Mouse (Mus musculus) CD4-positive, CD25-positive, alpha-beta regulatory T cell (primary cell): ENCODE results near the gene Scgb1b17. TPM values are rescaled to one million over a fixed set of nuclear protein-coding genes. Genes with fewer than 3 reads are reported as not detected.

Source experiments
- polyA plus RNA-seq: library from polyadenylated mRNA; unstranded; fragments of 100-300 nt; shearing (Covaris generic); gene quantifications from one replicate; pipeline ENCODE4 v1.2.1, GENCODE M21; 2017

Scgb1b17 gene
- polyA plus RNA-seq, result not detected

GRCm38 (mm10) chr7:33063149-33063548 lies at the start of gene Scgb1b17:
Gene Scgb1b17, plus strand, starts transcription at chr7:33063449.

GRCm38 (mm10) chr7:33056461-33056860 lies 6.8 kb upstream of the Scgb1b17 start, which contains the start of gene Scgb2b17:
Gene Scgb2b17, minus strand, starts transcription at chr7:33056561.

Other genes with a start within 250 kb of the Scgb1b17 start
- gene Scgb2b15, start 233.8 kb upstream of the Scgb1b17 start, polyA plus RNA-seq, result not detected
- gene Scgb1b15, start 226.9 kb upstream of the Scgb1b17 start, polyA plus RNA-seq, result not detected
- not detected for gene Scgb2b17, start 6.9 kb upstream of the Scgb1b17 start, polyA plus RNA-seq
- not detected for gene Scgb2b18, start 110.4 kb downstream of the Scgb1b17 start, polyA plus RNA-seq
- not detected for gene Scgb1b18, start 122.1 kb downstream of the Scgb1b17 start, polyA plus RNA-seq
- not detected for gene Scgb2b19, start 216.9 kb downstream of the Scgb1b17 start, polyA plus RNA-seq
- gene Scgb1b19, start 223.8 kb downstream of the Scgb1b17 start, polyA plus RNA-seq, result not detected